Mouse (Mus musculus) heart, postnatal 0 days (tissue): ENCODE measurements around the gene Vat1.

Experiments
- CTCF ChIP-seq: IDR thresholded peaks from 2 replicates; pipeline ENCODE4 v1.5.1; 2016; ENCODE audit warnings: antibody characterized with exemption, control low read depth, low read depth
- EP300 ChIP-seq: IDR thresholded peaks from 2 replicates; pipeline ENCODE4 v1.6.1; 2016; ENCODE audit warnings: antibody characterized with exemption, low read depth

DNA sequence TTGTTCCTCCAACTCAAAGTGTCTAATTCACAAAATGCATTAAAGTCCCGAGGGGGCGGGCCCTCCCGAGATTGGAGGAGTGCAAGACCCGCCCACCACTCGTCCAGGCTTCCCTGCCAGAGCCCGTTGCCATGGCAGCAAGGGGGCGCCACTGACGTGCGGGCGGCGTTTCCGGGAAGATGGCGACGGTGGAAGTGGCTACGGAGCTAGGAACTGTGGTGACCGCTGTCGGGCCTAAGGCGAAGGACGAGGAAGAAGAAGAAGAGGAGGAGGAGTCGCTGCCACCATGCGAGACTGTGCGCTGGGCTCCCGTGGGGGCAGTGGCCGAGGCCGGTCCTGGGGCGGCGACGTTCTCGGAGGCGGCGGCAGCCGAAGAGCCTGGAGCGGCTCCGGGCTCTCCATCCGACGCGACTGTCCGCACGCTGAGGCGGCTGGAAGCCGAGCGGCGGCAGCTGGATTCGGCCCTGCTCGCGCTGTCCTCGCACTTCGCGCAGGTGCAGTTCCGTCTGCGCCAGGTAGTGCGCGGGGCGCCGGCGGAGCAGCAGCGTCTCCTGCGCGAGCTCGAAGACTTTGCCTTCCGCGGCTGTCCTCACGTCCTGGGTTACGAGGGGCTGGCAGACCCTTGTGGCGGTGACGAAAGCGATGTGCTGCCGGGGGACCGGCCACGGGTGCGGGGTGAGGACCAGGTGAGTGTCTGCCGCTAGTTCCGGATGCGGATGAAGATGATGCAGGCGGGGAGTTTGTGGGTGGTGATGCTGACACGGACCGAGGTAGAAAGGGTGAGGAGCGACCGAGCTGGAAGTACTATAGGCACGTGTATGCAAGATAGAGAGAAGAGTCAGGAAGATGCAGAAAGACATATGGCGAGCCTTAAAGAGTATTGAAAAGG, 40.9 kb downstream of the Vat1 start, which contains the start of the genes Rundc1 and Ptges3l:
- TF ChIP-seq CTCF (peak; percentile 30; the same call in 1 of the 2 replicates), EP300 (no peak)
